Mouse (Mus musculus) heart, embryonic 11.5 days (tissue): ENCODE results near the gene Vamp5. TPM values are rescaled to one million over a fixed set of nuclear protein-coding genes. Genes with fewer than 3 reads are reported as not detected.

Experiments used
- ATAC-seq: fragments of 200-750 bp; cut with Nextera tagmentation; replicated peaks from 2 replicates; pipeline ENCODE4 v1.8.0; 2017; ENCODE audit warnings: moderate library complexity; ENCODE audit not compliant: insufficient number of reproducible peaks, low FRiP score, low TSS enrichment
- H3K27ac ChIP-seq: fragments of 300-500 bp; sonication (generic); 2 replicates; pipeline ENCODE4 v1.5.1; 2014; ENCODE audit warnings: mild to moderate bottlenecking, low read depth, low read length
- H3K27me3 ChIP-seq: fragments of 300-500 bp; sonication (generic); 2 replicates; pipeline ENCODE4 v1.6.1; 2014; ENCODE audit warnings: mild to moderate bottlenecking, low read length, mixed read lengths; ENCODE audit not compliant: control insufficient read depth, insufficient read depth
- H3K36me3 ChIP-seq: fragments of 300-500 bp; sonication (generic); 2 replicates; pipeline ENCODE4 v1.6.1; 2014; ENCODE audit warnings: mild to moderate bottlenecking, low read length, moderate library complexity, mixed read lengths; ENCODE audit not compliant: control insufficient read depth, insufficient read depth
- H3K4me1 ChIP-seq: fragments of 300-500 bp; sonication (generic); 2 replicates; pipeline ENCODE4 v1.6.1; 2014; ENCODE audit warnings: low read length; ENCODE audit not compliant: control insufficient read depth, insufficient read depth
- H3K4me2 ChIP-seq: fragments of 300-500 bp; sonication (generic); 2 replicates; pipeline ENCODE4 v1.6.1; 2014; ENCODE audit warnings: mild to moderate bottlenecking, moderate library complexity
- H3K4me3 ChIP-seq: fragments of 300-500 bp; sonication (generic); 2 replicates; pipeline ENCODE4 v1.5.1; 2014; ENCODE audit warnings: low read depth, low read length
- H3K9ac ChIP-seq: fragments of 300-500 bp; sonication (generic); 2 replicates; pipeline ENCODE4 v1.6.1; 2014; ENCODE audit warnings: mild to moderate bottlenecking, low read depth, low read length, moderate library complexity
- H3K9me3 ChIP-seq: fragments of 300-500 bp; sonication (generic); replicated peaks from 2 replicates; pipeline ENCODE4 v1.6.1; 2016; ENCODE audit warnings: low read length; ENCODE audit not compliant: control insufficient read depth
- WGBS: fragments of 180-500 bp; shearing (Covaris S2); extraction: QIAGEN DNeasy Blood & Tissue Kit; methylation state at CpG from one replicate; pipeline ENCODE4 v1.1.7; 2014; ENCODE audit not compliant: insufficient replicate concordance; 5-methylcytosine and 5-hydroxymethylcytosine counted together
- polyA plus RNA-seq: library from polyadenylated mRNA; unstranded; fragments of >200 nt; fragmentation: Nextera tagmentation; extraction: Ambion mirVana; gene quantifications from 2 replicates; pipeline ENCODE4 v1.2.1, GENCODE M21; 2014

Gene Vamp5
- polyA plus RNA-seq, 1 experiment from 2014 or later: 55.3 TPM

- Histone ChIP-seq H3K4me1 (peaks cover 3% of the 10 kb centered on the region; the same call in 1 of the 2 replicates), H3K9ac (no peak overlapping the region), H3K4me2 (no peak overlapping the region), H3K4me3 (no peak overlapping the region), H3K27me3 (no peaks in the 10 kb centered on the region), H3K27ac (no peak overlapping the region), H3K9me3 (no peaks in the 10 kb centered on the region), H3K36me3 (peaks cover 33% of the 10 kb centered on the region)
- WGBS: 89% methylated on average over 5 of the region's 5 CpGs
- ATAC-seq: no peak
These were observed 51.2 kb downstream of the Vamp5 start for GRCm38 (mm10) chr6:72329019-72329418.

GRCm38 (mm10) chr6:72326274-72326673 is 54.0 kb downstream of the Vamp5 start:
- H3K27me3 ChIP-seq: no peaks in the 10 kb centered on the region
- no peak overlapping the region for H3K4me3 ChIP-seq
- no peak overlapping the region for H3K9ac ChIP-seq
- no peak overlapping the region for H3K4me2 ChIP-seq
- peaks cover 25% of the 10 kb centered on the region for H3K36me3 ChIP-seq
- ATAC-seq: no peak
- no peaks in the 10 kb centered on the region for H3K9me3 ChIP-seq
- no peaks in the 10 kb centered on the region for H3K4me1 ChIP-seq
- no peak overlapping the region for H3K27ac ChIP-seq
- 74% methylated on average over 6 of the region's 6 CpGs for WGBS

- no peak overlapping the region for H3K9ac ChIP-seq
- ATAC-seq: no peak
- H3K4me3 ChIP-seq: no peak overlapping the region
- no peaks in the 10 kb centered on the region for H3K9me3 ChIP-seq
- H3K4me2 ChIP-seq: no peak overlapping the region
- 77% methylated on average over 6 of the region's 6 CpGs for WGBS
- peaks cover 32% of the 10 kb centered on the region for H3K36me3 ChIP-seq
- no peaks in the 10 kb centered on the region for H3K4me1 ChIP-seq
- H3K27me3 ChIP-seq: no peaks in the 10 kb centered on the region
- H3K27ac ChIP-seq: no peak overlapping the region
These were observed 56.3 kb downstream of the Vamp5 start for GRCm38 (mm10) chr6:72323786-72324508.

- no peak overlapping the region for H3K4me2 ChIP-seq
- H3K4me3 ChIP-seq: no peak overlapping the region
- 97% methylated on average over 3 of the region's 3 CpGs for WGBS
- H3K27ac ChIP-seq: no peak overlapping the region
- no peak overlapping the region for H3K9ac ChIP-seq
- H3K27me3 ChIP-seq: no peaks in the 10 kb centered on the region
- no peak for ATAC-seq
- H3K36me3 ChIP-seq: peaks cover 24% of the 10 kb centered on the region
- H3K9me3 ChIP-seq: no peaks in the 10 kb centered on the region
- H3K4me1 ChIP-seq: no peaks in the 10 kb centered on the region
These were observed 57.3 kb downstream of the Vamp5 start for GRCm38 (mm10) chr6:72322936-72323335.

- Histone ChIP-seq H3K9ac (no peak overlapping the region), H3K4me1 (peaks cover 9% of the 10 kb centered on the region; the same call in 1 of the 2 replicates), H3K27me3 (no peaks in the 10 kb centered on the region), H3K4me2 (no peak overlapping the region), H3K27ac (no peak overlapping the region), H3K9me3 (no peaks in the 10 kb centered on the region), H3K4me3 (no peak overlapping the region), H3K36me3 (peaks cover 10% of the 10 kb centered on the region)
- no peak for ATAC-seq
- WGBS: 73% methylated on average over 11 of the region's 11 CpGs
These were observed 61.2 kb downstream of the Vamp5 start for GRCm38 (mm10) chr6:72319019-72319418.

Other genes starting within 250 kb of the Vamp5 start
- 11.6 and 11.8 TPM in 2 replicates for gene Atoh8, start 144.9 kb downstream of the Vamp5 start, polyA plus RNA-seq
- 0.23 TPM in 1 of 2 replicates, not detected in the other for gene Sftpb, start 75.9 kb downstream of the Vamp5 start, polyA plus RNA-seq
- 51.4 and 54.5 TPM in 2 replicates for gene Usp39, start 35.3 kb downstream of the Vamp5 start, polyA plus RNA-seq
- gene 0610030E20Rik, start 33.2 kb downstream of the Vamp5 start, polyA plus RNA-seq: 12.9 and 17.4 TPM in 2 replicates
- 14.8 and 15.1 TPM in 2 replicates for gene Tmem150a, start 25.0 kb downstream of the Vamp5 start, polyA plus RNA-seq
- gene Rnf181, start 13.5 kb downstream of the Vamp5 start, polyA plus RNA-seq: 95.4 and 107 TPM in 2 replicates
- 137 and 142 TPM in 2 replicates for gene Vamp8, start 10.2 kb upstream of the Vamp5 start, polyA plus RNA-seq
- 23.9 and 27.1 TPM in 2 replicates for gene Ggcx, start 33.8 kb upstream of the Vamp5 start, polyA plus RNA-seq
- 321 and 349 TPM in 2 replicates for gene Mat2a, start 59.1 kb upstream of the Vamp5 start, polyA plus RNA-seq
- gene Sh2d6, start 141.2 kb upstream of the Vamp5 start, polyA plus RNA-seq: not detected in 2 replicates
- gene Capg, start 163.9 kb upstream of the Vamp5 start, polyA plus RNA-seq: 22.7 and 25.9 TPM in 2 replicates
- 10.5 and 12.1 TPM in 2 replicates for gene Elmod3, start 217.9 kb upstream of the Vamp5 start, polyA plus RNA-seq
- 13.9 and 16.2 TPM in 2 replicates for gene Retsat, start 218.0 kb upstream of the Vamp5 start, polyA plus RNA-seq
- 25.3 and 31.0 TPM in 2 replicates for gene Tgoln1, start 236.5 kb upstream of the Vamp5 start, polyA plus RNA-seq